Mouse (Mus musculus): ENCODE measurements around the gene Apobec4. TPM values are rescaled to one million over a fixed set of nuclear protein-coding genes. Genes with fewer than 3 reads are reported as not detected.

The Apobec4 gene
- 0.20 TPM in 1 of 2 replicates, not detected in the other for polyA plus RNA-seq (2014; fragmentation: Nextera tagmentation; extraction: Ambion mirVana)

GRCm38 (mm10) chr1:152750312-152750965 is at the start of gene Apobec4:
Gene Apobec4 (plus strand): TSS chr1:152750551.
- Histone ChIP-seq H3K4me3 (replicated peaks; ENCODE audit: low read length) (no peak within 1 kb of the TSS), H3K4me2 (replicated peaks) (no peak within 1 kb of the TSS), H3K4me1 (replicated peaks; ENCODE audit: control insufficient read depth, insufficient read depth, low read length) (no peaks in the 10 kb centered on the region), H3K27ac (no peak within 1 kb of the TSS), H3K9ac (no peak within 1 kb of the TSS), H3K27me3 (ENCODE audit: control insufficient read depth, insufficient read depth, low read length) (no peaks in the 10 kb centered on the region), H3K9me3 (ENCODE audit: control insufficient read depth, low read length) (no peaks in the 10 kb centered on the region), H3K36me3 (replicated peaks; ENCODE audit: control insufficient read depth, insufficient read depth) (no peaks in the 10 kb centered on the region)
- WGBS, result 63% methylated on average over 13 of the region's 13 CpGs
- no peak for ATAC-seq (ENCODE audit: low FRiP score)
- DNase-seq (ENCODE audit: low spot score), result no peak

GRCm38 (mm10) chr1:152701066-152701465 is 49.3 kb upstream of the Apobec4 start:
- no peak for DNase-seq (ENCODE audit: low spot score)
- no peaks in the 10 kb centered on the region for H3K36me3 ChIP-seq (replicated peaks; ENCODE audit: control insufficient read depth, insufficient read depth)
- H3K9me3 ChIP-seq (ENCODE audit: control insufficient read depth, low read length), result no peaks in the 10 kb centered on the region
- H3K27me3 ChIP-seq (ENCODE audit: control insufficient read depth, insufficient read depth, low read length), result no peaks in the 10 kb centered on the region
- no peak for ATAC-seq (ENCODE audit: low FRiP score)
- H3K9ac ChIP-seq, result no peak overlapping the region
- H3K4me1 ChIP-seq (replicated peaks; ENCODE audit: control insufficient read depth, insufficient read depth, low read length), result no peaks in the 10 kb centered on the region; the same call in 1 of the 2 replicates
- no peak overlapping the region for H3K4me2 ChIP-seq (replicated peaks)
- no peak overlapping the region for H3K27ac ChIP-seq
- 87% methylated on average over 5 of the region's 5 CpGs for WGBS
- no peak overlapping the region for H3K4me3 ChIP-seq (replicated peaks; ENCODE audit: low read length)

- H3K36me3 ChIP-seq (replicated peaks; ENCODE audit: control insufficient read depth, insufficient read depth), result no peaks in the 10 kb centered on the region
- no peak overlapping the region for H3K27ac ChIP-seq
- H3K27me3 ChIP-seq (ENCODE audit: control insufficient read depth, insufficient read depth, low read length), result no peaks in the 10 kb centered on the region
- no peak overlapping the region for H3K4me3 ChIP-seq (replicated peaks; ENCODE audit: low read length)
- DNase-seq (ENCODE audit: low spot score), result no peak
- 0 out of 2 replicates have a peak, but pooled peaks have one; percentile 17 for ATAC-seq (ENCODE audit: low FRiP score)
- no peak overlapping the region for H3K9ac ChIP-seq
- H3K4me2 ChIP-seq (replicated peaks), result no peak overlapping the region
- H3K9me3 ChIP-seq (ENCODE audit: control insufficient read depth, low read length), result no peaks in the 10 kb centered on the region
- WGBS, result 31% methylated on average over 6 of the region's 6 CpGs
- H3K4me1 ChIP-seq (replicated peaks; ENCODE audit: control insufficient read depth, insufficient read depth, low read length), result no peaks in the 10 kb centered on the region; the same call in 1 of the 2 replicates
Observed at GRCm38 (mm10) chr1:152702920-152703319, 47.4 kb upstream of the Apobec4 start.

DNA sequence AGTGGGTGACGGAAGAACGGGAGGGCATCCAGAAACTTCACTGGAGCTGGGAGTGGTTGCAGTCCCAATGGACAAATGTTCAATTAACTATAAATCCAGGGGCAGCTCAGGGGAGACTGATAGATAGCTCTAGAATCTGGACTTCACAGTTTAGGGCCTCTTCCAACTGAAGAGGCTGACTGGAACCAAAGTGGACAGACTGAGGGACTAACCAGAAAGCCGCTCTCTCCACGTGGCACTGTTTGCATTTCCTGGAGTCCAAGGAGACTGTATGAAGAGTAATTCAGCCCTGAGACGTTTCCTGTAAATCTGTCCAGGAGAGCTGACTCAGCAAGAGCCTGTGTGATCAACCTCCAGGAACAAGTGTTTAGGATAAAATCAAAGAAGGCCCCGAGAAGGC is 46.4 kb upstream of the Apobec4 start:
- H3K27ac ChIP-seq, result no peak overlapping the region
- no peaks in the 10 kb centered on the region for H3K36me3 ChIP-seq (replicated peaks; ENCODE audit: control insufficient read depth, insufficient read depth)
- no peak for ATAC-seq (ENCODE audit: low FRiP score)
- H3K4me1 ChIP-seq (replicated peaks; ENCODE audit: control insufficient read depth, insufficient read depth, low read length), result no peaks in the 10 kb centered on the region; the same call in 1 of the 2 replicates
- H3K9me3 ChIP-seq (ENCODE audit: control insufficient read depth, low read length), result no peaks in the 10 kb centered on the region
- H3K4me3 ChIP-seq (replicated peaks; ENCODE audit: low read length), result no peak overlapping the region
- 70% methylated on average over 6 of the region's 6 CpGs for WGBS
- no peak overlapping the region for H3K9ac ChIP-seq
- no peak for DNase-seq (ENCODE audit: low spot score)
- H3K4me2 ChIP-seq (replicated peaks), result no peak overlapping the region
- no peaks in the 10 kb centered on the region for H3K27me3 ChIP-seq (ENCODE audit: control insufficient read depth, insufficient read depth, low read length)

DNA sequence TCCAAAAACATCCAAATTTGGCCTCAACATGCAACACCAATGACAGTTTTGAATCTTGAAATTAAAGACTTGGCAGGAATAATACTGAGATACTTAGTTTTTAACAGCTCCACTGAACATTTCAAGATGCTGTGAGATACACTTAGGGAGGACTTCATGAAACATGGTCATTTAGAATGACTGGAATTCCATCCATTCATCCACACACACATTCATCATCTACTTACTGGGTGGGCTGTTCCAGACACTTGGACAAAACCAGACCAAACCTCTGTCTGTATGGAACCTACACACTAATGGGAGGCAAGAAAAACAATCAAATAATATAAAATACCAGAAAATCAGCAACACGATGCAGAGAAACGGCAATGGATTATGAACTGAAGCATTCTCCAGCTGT is 42.8 kb upstream of the Apobec4 start:
- no peaks in the 10 kb centered on the region for H3K9me3 ChIP-seq (ENCODE audit: control insufficient read depth, low read length)
- no peaks in the 10 kb centered on the region; the same call in 1 of the 2 replicates for H3K4me1 ChIP-seq (replicated peaks; ENCODE audit: control insufficient read depth, insufficient read depth, low read length)
- no peaks in the 10 kb centered on the region for H3K27me3 ChIP-seq (ENCODE audit: control insufficient read depth, insufficient read depth, low read length)
- no peak overlapping the region for H3K4me2 ChIP-seq (replicated peaks)
- no peak overlapping the region for H3K9ac ChIP-seq
- 95% methylated on average over 2 of the region's 2 CpGs for WGBS
- no peak overlapping the region for H3K27ac ChIP-seq
- no peak overlapping the region for H3K4me3 ChIP-seq (replicated peaks; ENCODE audit: low read length)
- DNase-seq (ENCODE audit: low spot score) (no peak), ATAC-seq (ENCODE audit: low FRiP score) (no peak)
- H3K36me3 ChIP-seq (replicated peaks; ENCODE audit: control insufficient read depth, insufficient read depth), result no peaks in the 10 kb centered on the region

- no peaks in the 10 kb centered on the region for H3K36me3 ChIP-seq (replicated peaks; ENCODE audit: control insufficient read depth, insufficient read depth)
- H3K9ac ChIP-seq, result no peak overlapping the region
- DNase-seq (ENCODE audit: low spot score), result no peak
- 96% methylated on average over 4 of the region's 4 CpGs for WGBS
- ATAC-seq (ENCODE audit: low FRiP score), result no peak
- no peaks in the 10 kb centered on the region for H3K27me3 ChIP-seq (ENCODE audit: control insufficient read depth, insufficient read depth, low read length)
- H3K4me2 ChIP-seq (replicated peaks), result no peak overlapping the region
- H3K4me1 ChIP-seq (replicated peaks; ENCODE audit: control insufficient read depth, insufficient read depth, low read length), result no peaks in the 10 kb centered on the region
- H3K9me3 ChIP-seq (ENCODE audit: control insufficient read depth, low read length), result no peaks in the 10 kb centered on the region
- no peak overlapping the region for H3K27ac ChIP-seq
- H3K4me3 ChIP-seq (replicated peaks; ENCODE audit: low read length), result no peak overlapping the region
Observed at GRCm38 (mm10) chr1:152711037-152711436, 39.3 kb upstream of the Apobec4 start.

GRCm38 (mm10) chr1:152713924-152714323 is 36.4 kb upstream of the Apobec4 start:
- Histone ChIP-seq H3K4me1 (replicated peaks; ENCODE audit: control insufficient read depth, insufficient read depth, low read length) (no peaks in the 10 kb centered on the region), H3K4me3 (replicated peaks; ENCODE audit: low read length) (no peak overlapping the region), H3K4me2 (replicated peaks) (no peak overlapping the region), H3K36me3 (replicated peaks; ENCODE audit: control insufficient read depth, insufficient read depth) (no peaks in the 10 kb centered on the region), H3K27ac (no peak overlapping the region), H3K9me3 (ENCODE audit: control insufficient read depth, low read length) (no peaks in the 10 kb centered on the region), H3K9ac (no peak overlapping the region), H3K27me3 (ENCODE audit: control insufficient read depth, insufficient read depth, low read length) (no peaks in the 10 kb centered on the region)
- ATAC-seq (ENCODE audit: low FRiP score) (no peak), DNase-seq (ENCODE audit: low spot score) (no peak)
- 77% methylated on average over 4 of the region's 4 CpGs for WGBS

GRCm38 (mm10) chr1:152714405-152714804 is 35.9 kb upstream of the Apobec4 start:
- 0 out of 2 replicates have a peak, but pooled peaks have one; percentile 24 for ATAC-seq (ENCODE audit: low FRiP score)
- no peaks in the 10 kb centered on the region for H3K4me1 ChIP-seq (replicated peaks; ENCODE audit: control insufficient read depth, insufficient read depth, low read length)
- 70% methylated on average over 3 of the region's 3 CpGs for WGBS
- no peak overlapping the region for H3K4me3 ChIP-seq (replicated peaks; ENCODE audit: low read length)
- no peaks in the 10 kb centered on the region for H3K27me3 ChIP-seq (ENCODE audit: control insufficient read depth, insufficient read depth, low read length)
- no peaks in the 10 kb centered on the region for H3K9me3 ChIP-seq (ENCODE audit: control insufficient read depth, low read length)
- H3K9ac ChIP-seq, result no peak overlapping the region
- H3K4me2 ChIP-seq (replicated peaks), result no peak overlapping the region
- no peaks in the 10 kb centered on the region for H3K36me3 ChIP-seq (replicated peaks; ENCODE audit: control insufficient read depth, insufficient read depth)
- H3K27ac ChIP-seq, result 0 out of 2 replicates have a peak overlapping the region, but pooled peaks have one; percentile 16
- DNase-seq (ENCODE audit: low spot score), result no peak

GRCm38 (mm10) chr1:152717329-152717728 is 33.0 kb upstream of the Apobec4 start:
- no peaks in the 10 kb centered on the region for H3K36me3 ChIP-seq (replicated peaks; ENCODE audit: control insufficient read depth, insufficient read depth)
- no peaks in the 10 kb centered on the region for H3K27me3 ChIP-seq (ENCODE audit: control insufficient read depth, insufficient read depth, low read length)
- ATAC-seq (ENCODE audit: low FRiP score) (no peak), DNase-seq (ENCODE audit: low spot score) (no peak)
- no peak overlapping the region for H3K4me3 ChIP-seq (replicated peaks; ENCODE audit: low read length)
- no peak overlapping the region for H3K27ac ChIP-seq
- no peaks in the 10 kb centered on the region for H3K9me3 ChIP-seq (ENCODE audit: control insufficient read depth, low read length)
- 92% methylated on average over 1 of the region's 1 CpGs for WGBS
- no peak overlapping the region for H3K9ac ChIP-seq
- H3K4me1 ChIP-seq (replicated peaks; ENCODE audit: control insufficient read depth, insufficient read depth, low read length), result no peaks in the 10 kb centered on the region
- H3K4me2 ChIP-seq (replicated peaks), result no peak overlapping the region

All from hindbrain, embryonic 14.5 days (tissue).